20 mouse cellular contexts compared by ENCODE assay signal in genomic region chr5:100337852-100338251, GRCm38 (mm10).
"Had no signal": no experiment of that assay in that cellular context is flagged by ENCODE, and none has a peak within 500 bp of the region (broad histone marks: within the 10 kb centered on the region; RNA-seq: fewer than 3 reads in every experiment).

No protein-coding gene starts in this region.

- DNase-seq: liver, postnatal 0 days; lung, adult 2 months; lung, postnatal 14 days; lung, postnatal 36 days; midbrain, embryonic 14.5 days; retina, postnatal 1 day; right cerebral cortex, adult 18-20 months; right cerebral cortex, postnatal 25 days; right cerebral cortex, postnatal 4 days; spleen, adult 18-20 months; thymus, adult 18-20 months; thymus, postnatal 14 days; thymus, postnatal 36 days had no signal

- H3K27ac ChIP-seq: lung, embryonic 15.5 days; midbrain, embryonic 12.5 days; neural tube, embryonic 13.5 days; neural tube, embryonic 15.5 days had no signal

- H3K4me3 ChIP-seq: lung, embryonic 15.5 days; midbrain, embryonic 12.5 days; myocyte; neural tube, embryonic 13.5 days; neural tube, embryonic 15.5 days had no signal

- H3K4me1 ChIP-seq: lung, embryonic 15.5 days had no signal

- H3K9ac ChIP-seq: liver, postnatal 0 days; lung, embryonic 15.5 days; midbrain, embryonic 12.5 days; neural tube, embryonic 13.5 days; neural tube, embryonic 15.5 days had no signal

- H3K27me3 ChIP-seq: lung, embryonic 15.5 days; midbrain, embryonic 12.5 days; neural tube, embryonic 13.5 days; neural tube, embryonic 15.5 days had no signal

- H3K9me3 ChIP-seq: lung, embryonic 15.5 days; midbrain, embryonic 12.5 days; neural tube, embryonic 13.5 days; neural tube, embryonic 15.5 days had no signal

- ATAC-seq: liver, postnatal 0 days; lung, postnatal 0 days; midbrain, embryonic 16.5 days had no signal

- H3K4me2 ChIP-seq: lung, embryonic 15.5 days; midbrain, embryonic 12.5 days; neural tube, embryonic 13.5 days; neural tube, embryonic 15.5 days had no signal

- H3K36me3 ChIP-seq: lung, embryonic 15.5 days; midbrain, embryonic 12.5 days; neural tube, embryonic 13.5 days; neural tube, embryonic 15.5 days had no signal
